Mouse (Mus musculus): ENCODE measurements around the gene Nxnl1.

Gene Nxnl1

DNA sequence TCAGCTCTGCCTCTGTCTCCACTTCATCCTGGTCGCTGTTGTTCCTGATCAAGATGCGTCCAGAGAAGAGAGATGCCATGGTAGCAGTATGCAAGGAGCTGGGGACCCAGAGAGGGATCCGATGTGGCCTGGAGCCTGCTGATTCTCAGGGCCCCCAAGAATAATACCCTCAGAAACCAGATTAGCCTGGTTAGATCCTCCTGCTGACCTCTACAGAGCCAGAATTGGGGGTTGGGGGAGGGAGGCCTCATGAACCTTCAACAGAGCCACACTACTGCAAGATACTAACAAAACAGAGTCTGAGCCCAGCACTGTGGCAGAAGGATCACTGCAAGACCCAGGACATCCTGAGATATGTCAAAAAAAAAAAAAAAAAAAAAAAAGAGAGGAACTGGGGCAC lies at the start of gene Nxnl1:
Nxnl1 (minus strand) TSS at position 101 of the 400 bp plus-strand sequence.
- no peak for DNase-seq (ENCODE audit: low spot score)

DNA sequence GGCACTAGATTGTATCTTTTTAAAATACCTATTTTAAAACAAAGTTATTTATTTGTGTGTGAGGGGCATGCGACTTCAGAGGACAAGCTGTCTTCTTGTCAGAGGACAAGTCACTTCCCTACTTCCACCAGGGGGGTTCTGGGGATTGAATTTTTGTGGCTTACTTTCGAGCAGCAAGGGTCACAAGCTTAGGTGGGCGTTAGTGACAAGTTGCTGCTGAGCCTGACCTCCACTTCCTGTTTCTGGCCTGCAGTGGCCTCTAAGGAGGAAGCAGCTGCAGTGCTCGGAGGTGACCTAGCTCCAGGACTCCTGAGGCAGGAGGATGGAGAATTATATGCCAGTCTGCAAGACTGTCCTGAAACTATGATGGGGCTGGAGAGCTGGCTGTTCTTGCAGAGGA lies 47.0 kb upstream of the Nxnl1 start:
- no peak for DNase-seq (ENCODE audit: low spot score)

GRCm38 (mm10) chr8:71612141-71612540 lies 45.7 kb upstream of the Nxnl1 start:
- DNase-seq (ENCODE audit: low spot score) = no peak

- DNase-seq (ENCODE audit: low spot score) = peak; percentile 93
These were observed 44.6 kb upstream of the Nxnl1 start, which contains the start of gene Colgalt1 for GRCm38 (mm10) chr8:71610822-71611651. Gene Colgalt1 (plus strand): TSS chr8:71610998.

GRCm38 (mm10) chr8:71604021-71604420 lies 37.6 kb upstream of the Nxnl1 start:
- DNase-seq (ENCODE audit: low spot score) = no peak

DNA sequence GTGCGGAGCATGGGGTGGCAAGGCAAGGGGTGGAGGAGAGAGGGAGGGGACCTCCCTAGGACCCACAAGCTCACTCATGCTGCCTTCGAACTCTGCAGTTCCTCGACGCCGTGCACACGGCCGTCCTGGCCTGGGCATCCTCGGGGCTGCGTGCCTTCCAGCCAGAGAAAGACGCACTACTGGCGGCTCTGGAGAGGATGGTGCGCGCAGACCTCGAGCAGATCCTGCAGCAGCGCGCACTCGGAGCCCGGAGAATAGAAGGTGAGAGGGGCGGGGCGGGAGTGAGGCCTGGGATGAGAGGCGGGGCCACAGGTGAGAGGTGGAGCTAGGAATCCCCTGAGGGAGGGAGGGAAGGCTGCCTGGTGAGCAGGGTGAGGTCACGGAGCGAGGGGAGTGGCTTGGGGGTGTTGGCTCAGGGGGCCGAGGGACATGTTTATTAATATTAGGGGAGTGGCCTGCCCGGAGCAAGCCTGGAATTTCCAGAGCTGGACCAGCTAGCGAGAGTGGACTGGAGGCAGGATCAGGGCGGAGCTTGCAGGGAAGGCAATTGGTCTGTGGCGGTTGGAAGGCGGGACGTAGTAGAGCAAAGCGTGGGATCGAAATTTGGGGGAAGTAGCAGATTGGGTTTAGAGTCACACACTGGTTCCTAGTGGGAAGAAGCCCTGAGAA lies 36.4 kb upstream of the Nxnl1 start:
- no peak for DNase-seq (ENCODE audit: low spot score)

- no peak for DNase-seq (ENCODE audit: low spot score)
These were observed 35.7 kb upstream of the Nxnl1 start for GRCm38 (mm10) chr8:71601939-71602665.

GRCm38 (mm10) chr8:71598841-71599240 lies 32.4 kb upstream of the Nxnl1 start:
- no peak for DNase-seq (ENCODE audit: low spot score)

GRCm38 (mm10) chr8:71598375-71598774 lies 32.0 kb upstream of the Nxnl1 start:
- no peak for DNase-seq (ENCODE audit: low spot score)

GRCm38 (mm10) chr8:71597451-71597850 lies 31.1 kb upstream of the Nxnl1 start, which contains the start of gene Fam129c:
Gene Fam129c (plus strand): TSS chr8:71597648.
- no peak for DNase-seq (ENCODE audit: low spot score)

GRCm38 (mm10) chr8:71596798-71597197 lies 30.4 kb upstream of the Nxnl1 start:
- DNase-seq (ENCODE audit: low spot score) = peak; percentile 54

DNA sequence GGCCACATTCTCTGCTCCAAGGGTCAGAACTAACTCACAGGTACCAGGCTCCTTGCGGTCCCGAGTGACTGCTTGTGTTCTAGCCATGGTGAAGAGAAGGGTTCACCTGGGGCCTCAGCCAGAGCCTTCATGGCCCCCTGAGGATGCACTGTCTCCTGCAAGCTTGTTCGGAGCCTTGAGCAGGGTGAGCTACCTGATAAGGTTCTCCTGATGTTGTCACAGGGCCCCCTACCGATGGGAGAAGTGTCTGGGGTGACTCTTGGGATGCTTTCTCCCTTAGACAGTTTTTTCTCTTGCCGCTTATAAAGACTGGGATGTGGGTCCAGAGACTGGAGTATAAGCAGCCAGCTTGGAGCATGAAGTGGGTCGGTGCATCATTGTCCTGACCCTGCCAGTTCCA lies 30.0 kb upstream of the Nxnl1 start:
- no peak for DNase-seq (ENCODE audit: low spot score)

- peak; percentile 73 for DNase-seq (ENCODE audit: low spot score)
These were observed 29.5 kb upstream of the Nxnl1 start for GRCm38 (mm10) chr8:71595862-71596261.

DNA sequence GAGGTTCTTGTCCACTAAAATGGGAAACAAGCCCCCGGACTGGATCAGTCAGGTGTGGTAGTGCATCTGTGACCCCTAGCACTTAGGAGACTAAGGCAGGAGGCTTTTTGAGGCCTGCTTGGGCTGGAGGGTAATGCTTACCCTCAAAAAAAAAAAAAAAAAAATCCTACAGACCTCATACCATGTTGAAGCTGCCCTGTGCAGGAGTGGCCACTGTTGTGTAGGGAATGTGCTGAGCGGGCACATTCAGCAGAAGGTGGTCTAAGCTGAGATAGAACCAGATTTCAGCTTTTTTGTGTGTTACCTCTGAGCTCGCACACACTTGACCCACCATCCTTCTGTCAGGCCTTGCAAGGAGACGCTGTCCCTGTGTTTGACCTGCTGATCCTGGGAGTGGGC lies 27.9 kb upstream of the Nxnl1 start:
- no peak for DNase-seq (ENCODE audit: low spot score)

DNA sequence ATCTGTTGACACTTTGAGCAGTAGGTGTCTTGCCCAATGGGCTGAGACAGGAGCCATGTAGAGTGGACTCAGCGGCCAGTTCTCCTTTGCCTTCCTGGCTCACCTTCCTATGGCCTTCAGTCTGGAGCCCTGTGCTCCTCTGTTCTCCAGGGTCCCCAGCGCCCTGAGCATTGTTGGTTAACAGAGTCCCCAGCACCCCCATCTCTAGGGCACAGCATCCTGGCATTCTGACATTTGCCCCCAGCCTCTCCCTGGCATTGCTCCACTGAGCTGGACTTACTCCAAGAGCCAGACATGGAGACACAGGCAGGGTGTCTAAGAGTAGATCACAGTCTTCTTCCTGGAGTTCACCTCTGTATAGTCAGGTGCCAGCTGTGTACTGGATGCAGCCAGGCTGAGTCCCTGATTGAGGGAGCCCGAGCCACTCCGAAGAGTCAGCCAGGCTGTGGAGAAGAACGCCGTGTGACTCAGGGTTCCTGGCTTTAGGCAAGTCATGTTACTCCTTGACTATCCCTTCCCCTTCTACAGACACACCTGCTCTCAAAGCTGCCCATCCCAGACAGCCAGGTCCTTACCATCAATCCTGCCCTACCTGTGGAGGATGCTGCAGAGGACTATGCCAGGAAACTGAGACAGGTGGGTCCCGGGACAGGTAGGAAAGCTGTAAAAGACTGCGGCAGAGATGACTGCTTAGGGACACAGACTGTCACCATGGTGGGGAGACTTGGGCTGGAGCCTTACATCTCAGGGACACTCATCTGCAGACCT lies 27.3 kb upstream of the Nxnl1 start:
- DNase-seq (ENCODE audit: low spot score) = no peak

DNA sequence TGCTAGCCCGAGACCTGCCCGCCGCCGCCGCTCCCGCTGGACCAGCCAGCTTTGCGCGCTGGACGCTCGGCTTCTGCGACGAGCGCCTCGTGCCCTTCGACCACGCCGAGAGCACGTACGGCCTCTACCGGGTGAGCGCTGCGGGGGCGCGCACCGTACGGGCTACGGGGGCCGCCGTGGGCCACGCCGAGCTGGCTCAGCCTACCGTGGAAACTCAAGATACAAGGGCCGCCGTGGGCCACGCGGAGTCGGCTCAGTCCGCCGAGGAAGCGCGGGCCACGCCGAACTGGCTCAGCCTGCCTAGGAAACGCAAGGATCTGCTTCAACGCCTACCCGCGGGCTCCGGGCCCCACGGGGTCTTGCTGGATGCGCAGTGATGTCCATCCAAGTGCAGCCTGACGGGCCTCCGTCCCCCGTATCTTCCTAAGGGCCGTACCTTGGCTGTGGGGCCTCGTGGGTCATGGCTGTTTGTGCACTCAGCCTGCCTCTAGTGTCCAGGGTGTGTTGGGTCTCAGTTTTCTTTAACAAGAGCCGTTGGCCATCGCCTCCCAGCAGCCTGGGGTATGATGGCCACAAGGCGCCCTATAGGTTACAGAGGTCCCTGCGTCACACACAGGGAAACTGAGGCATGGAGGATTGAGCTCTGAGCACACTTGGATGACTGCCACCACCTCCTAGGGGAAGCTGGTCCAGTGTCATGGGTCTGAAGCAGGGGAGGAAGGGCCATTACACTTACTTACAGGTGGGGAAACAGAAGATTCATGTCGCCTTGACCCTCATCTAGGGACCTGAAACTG lies 26.2 kb upstream of the Nxnl1 start:
- no peak for DNase-seq (ENCODE audit: low spot score)

DNA sequence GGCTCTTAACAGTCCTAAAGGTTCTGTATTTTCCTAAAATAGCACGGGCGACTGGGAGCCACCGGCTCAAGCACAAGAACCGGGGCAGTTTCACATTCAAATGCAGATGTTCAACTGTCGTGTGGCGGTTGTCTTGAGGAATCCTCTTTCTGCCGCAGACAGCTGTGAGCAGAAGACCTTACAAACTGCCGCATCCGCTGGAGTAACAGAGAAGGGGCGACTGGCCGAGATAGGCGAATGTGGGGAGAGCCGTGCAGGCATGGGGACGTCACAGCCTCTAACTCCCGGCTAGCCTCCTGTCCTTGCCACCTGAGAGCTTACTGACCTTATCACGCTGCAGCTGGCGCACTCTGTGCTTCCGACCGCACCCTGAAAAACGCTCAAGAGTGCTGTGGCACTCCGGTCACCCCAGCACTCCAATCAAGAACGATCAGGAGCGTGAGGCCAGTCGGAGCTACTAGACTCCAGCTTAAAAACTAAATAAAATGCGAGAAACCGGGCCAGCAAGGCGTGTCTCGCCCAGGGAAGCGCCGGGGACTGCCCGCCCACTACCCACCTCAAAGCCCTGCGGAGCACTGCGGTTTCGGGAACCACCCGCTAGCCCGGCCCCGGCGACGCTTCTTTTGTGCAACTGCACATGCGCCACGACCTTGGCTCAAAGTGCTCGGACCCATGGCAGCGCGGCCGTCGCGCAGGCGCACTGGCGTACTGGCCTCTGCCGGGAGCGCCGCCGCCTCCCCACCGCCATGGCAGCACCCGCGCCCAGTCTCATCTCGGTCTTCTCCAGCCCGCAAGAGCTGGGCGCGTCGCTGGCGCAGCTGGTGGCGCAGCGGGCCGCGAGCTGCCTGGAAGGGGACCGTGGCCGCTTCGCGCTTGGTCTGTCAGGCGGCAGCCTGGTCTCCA lies 25.3 kb upstream of the Nxnl1 start, which contains the start of gene Pgls:
Pgls (plus strand) TSS at position 706 of the 903 bp plus-strand sequence.
- DNase-seq (ENCODE audit: low spot score) = peak; percentile 82

DNA sequence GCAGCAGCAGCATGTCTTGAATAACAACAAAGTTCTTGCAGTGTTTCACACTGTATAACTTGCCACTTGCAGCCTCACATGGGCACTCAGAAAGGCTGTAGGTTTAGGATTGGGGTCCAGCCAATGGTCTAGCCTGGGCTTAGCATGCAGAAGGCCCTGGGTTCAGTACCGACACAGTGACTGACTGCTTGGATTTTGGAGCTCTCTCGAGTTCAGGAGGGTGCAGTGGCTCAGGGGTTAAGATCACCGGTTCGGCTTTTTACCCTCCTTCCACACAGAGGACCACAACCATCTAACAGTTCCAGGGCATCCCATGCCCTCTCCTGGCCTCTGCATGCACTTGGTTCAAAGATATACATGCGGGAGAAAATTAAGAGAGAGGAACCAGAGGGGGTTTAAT lies 24.6 kb upstream of the Nxnl1 start:
- no peak for DNase-seq (ENCODE audit: low spot score)

DNA sequence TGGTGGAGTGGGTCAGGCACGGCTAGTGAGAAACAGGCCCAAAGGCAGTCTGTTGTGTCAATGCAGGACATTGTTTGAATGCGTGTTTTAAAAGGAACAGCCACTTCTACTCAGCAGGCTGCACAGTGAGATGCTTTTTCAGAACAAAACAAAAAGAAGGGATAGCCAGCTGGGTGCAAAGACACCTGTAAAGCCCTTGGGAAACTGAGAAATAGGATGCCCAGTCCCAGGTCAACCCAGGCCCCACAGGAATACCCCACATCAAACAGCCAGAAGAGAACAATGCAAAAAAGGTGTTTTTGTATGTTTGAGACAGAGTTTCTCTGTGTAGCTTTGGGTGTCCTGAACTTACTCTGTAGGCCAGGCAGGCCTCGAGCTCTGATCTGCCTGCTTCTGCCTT lies 22.4 kb upstream of the Nxnl1 start:
- DNase-seq (ENCODE audit: low spot score) = no peak

DNA sequence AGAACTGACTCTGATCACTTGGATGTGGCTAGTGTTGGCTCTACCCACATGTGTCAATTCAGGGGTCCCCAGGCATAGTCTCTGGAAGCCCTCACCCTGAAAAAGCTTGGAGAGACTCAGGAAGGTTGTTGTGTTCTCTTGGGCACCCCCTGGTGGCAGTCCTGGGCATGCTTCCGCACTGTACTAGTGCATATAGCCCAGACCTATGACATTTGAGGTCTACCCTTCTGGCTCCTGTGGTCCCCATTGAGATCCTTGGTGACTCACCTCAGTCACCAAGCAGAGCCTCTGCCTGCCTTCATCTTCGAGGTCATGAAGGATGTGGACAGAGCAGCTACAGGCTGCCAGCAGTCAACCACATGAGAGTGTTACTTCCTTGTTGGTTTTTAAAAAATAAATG lies 20.5 kb upstream of the Nxnl1 start:
- DNase-seq (ENCODE audit: low spot score) = no peak

Measured in spleen, adult 12 weeks (tissue).